Mouse (Mus musculus) CD4-positive helper T cell, adult 2 months (primary cell): Measurements from ENCODE around the gene Tmem106c.

Source experiments
- DNase-seq: peaks from one replicate; pipeline ENCODE4 v3.0.0-alpha.2; 2012; ENCODE audit warnings: low read depth, missing footprints, low spot score

Gene Tmem106c

GRCm38 (mm10) chr15:97999991-98000390 is 36.0 kb downstream of the Tmem106c start:
- no peak for DNase-seq

GRCm38 (mm10) chr15:98001321-98002112 is 37.5 kb downstream of the Tmem106c start:
- DNase-seq: no peak

GRCm38 (mm10) chr15:98002113-98002990 is 38.4 kb downstream of the Tmem106c start:
- DNase-seq: no peak

DNA sequence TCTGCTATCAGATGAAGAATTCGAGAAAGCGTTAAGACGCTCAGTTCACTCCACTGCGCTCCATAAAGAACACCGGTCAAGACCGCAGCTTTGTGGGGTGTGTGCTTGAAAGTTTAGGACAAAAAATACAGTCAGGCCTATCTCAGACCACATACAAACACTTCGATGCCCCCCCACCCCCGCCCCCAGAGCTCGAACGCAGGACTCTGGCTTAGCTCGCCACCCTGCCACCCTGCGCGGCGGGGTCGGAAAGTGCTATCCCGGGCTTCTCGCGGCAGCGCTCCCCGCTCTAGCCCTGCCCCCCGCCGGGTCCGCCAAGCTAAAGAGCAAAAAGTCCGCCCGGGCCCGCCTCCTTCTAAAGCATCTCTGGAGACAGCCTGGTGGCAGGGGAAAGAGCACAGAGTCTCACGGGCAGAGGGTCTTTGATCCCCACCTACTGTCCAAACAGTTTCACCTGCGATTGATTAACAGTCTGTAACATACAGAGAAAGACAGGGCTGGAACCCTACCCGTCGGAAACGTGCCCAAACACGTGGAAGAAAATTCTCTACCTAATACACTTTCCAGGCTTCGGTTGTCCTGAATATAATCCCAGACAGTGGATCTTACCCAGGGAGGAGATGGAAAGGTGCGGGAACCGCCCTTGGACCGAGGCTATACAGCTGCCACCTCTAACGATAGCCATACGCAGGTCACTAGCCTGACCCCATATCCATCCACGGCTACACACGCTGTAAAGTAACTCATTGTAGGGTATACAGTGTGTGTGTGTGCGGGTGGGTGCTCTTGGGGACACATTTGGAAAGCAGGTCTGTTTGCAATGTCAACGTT is 39.2 kb downstream of the Tmem106c start:
- no peak for DNase-seq

DNA sequence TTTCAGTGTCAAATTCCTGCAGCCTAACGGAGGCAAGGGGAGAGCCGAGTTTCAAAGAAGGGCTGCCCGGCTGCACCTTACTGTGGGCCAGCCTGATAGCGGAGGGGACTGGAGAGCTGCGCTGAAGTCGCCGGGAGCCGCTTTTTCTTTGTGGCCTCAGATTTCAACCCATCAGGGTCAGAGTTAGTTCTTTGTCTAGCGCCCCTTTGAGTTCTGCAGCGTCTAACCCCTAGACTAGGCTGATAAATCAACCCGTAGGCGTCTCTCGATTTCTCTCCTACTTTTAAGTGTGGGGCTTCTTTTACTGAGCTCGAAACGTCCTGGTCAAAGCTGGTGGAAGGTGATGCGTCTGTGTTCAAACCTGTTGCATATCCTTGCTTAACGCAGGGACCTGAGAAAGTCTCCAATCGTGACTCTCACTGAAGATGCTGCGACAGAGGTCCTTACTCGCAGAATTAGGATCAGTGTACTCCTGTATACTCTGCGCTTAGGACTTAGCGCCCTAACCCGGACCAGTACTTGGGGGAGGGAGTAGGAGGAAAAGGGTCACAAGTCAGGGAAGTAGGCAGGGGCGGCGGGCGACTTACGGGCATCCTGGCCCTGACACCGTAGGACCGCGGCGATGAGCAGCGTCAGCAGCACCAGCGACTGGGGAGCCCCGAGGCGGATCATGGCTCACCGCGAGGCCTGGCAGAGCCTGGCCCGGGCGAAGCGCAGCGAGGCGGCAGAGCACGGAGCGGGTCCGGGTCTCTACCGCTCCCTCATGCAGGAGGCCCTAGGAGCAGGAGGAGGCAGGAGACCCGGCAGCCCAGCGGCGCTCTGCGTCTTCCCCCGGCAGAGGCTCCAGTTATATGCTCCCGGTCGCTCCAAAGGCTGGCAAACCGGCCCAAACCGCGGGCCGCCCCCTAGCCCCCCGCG is 40.1 kb downstream of the Tmem106c start, which contains the start of gene Col2a1:
Gene Col2a1 (minus strand): TSS at position 874 of the 918 bp plus-strand sequence.
- peak; percentile 10 for DNase-seq

DNA sequence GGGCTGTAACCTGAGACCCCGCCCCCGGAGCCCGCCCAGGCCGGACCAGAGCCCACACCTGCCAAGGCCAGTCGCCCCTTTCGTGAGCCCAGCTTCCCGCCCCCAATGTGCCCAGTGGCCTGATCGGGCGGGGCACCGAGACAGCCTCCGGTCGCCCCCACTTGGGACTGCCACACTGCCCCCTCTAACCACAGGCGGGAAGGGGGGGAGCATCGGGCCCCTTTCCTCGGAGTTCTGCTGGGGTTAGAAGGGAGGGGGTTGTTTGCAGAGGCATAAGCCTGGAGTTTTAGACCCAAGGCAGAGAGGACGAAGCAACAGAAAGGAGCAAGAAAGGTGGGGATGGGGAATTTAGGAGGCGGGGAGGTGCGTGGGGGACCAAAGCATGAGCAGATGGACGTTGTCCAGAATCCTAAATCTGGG is 40.8 kb downstream of the Tmem106c start:
- DNase-seq: no peak

DNA sequence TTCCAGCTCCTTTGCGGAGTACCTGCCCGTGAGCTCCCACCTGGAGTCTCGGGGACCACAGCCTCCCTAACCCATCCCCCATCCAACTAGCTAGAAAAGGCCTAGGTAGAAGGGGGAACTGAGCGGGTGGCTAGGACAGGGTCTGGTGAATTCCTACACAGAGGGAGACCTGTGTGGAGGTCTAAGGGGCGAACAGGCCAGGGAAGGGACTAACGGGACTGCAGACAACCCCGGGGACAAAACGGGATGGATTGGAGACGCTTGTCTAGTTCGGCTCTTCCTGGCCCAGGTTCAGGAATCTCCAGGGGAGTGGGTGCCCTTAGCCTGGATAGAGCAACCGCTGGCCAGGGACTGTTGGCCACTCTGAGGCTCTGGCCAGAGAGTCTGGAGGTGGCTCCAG is 41.2 kb downstream of the Tmem106c start:
- DNase-seq: no peak

DNA sequence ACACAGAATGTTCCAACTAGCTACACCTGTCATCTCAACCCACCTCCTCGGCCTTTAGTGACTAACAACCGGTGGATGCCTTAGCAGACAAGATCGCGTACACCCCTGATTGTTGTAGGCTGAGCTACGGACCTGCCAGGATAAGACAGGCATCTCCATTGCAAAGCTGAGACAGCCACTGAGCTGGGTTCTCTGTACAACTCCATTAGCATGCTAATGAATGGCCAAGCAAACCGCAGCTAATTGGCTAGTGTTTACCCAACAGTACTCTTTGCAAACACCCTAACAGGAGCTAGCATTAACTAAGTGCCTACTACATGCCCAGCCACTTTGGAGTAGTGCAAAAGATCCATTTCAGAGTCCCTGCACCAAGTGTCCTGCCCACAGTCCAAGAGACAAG is 48.8 kb downstream of the Tmem106c start:
- DNase-seq: no peak

DNA sequence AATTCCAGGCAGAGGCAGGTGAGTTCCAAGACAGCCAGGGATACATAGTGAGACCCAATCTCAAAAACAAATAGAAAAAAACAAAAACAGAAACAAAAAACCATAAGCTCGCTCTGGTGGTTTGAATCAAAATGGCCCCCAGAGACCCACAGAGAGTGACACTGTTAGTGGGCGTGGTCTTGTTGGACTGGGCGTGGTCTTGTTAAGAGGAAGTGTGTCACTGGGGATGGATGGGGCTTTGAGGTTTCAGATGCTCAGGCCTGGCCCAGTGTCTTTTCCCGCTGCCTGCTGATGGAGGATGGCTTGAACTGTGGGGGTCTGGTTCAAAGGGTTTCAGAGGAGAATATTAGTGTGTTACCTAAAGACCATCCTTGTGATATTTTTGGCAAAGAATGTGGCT is 53.9 kb downstream of the Tmem106c start:
- DNase-seq: no peak

GRCm38 (mm10) chr15:98019047-98019446 is 55.0 kb downstream of the Tmem106c start:
- no peak for DNase-seq
